Mouse (Mus musculus): ENCODE measurements around the gene Saxo1. TPM values are rescaled to one million over a fixed set of nuclear protein-coding genes. Genes with fewer than 3 reads are reported as not detected.

Saxo1 gene
- polyA plus RNA-seq, 1 experiment from 2014 or later = 0.21 TPM

- Histone ChIP-seq H3K36me3 (ENCODE audit: insufficient read depth, low read length) (no peaks in the 10 kb centered on the region), H3K9ac (ENCODE audit: low read depth, low read length) (no peak overlapping the region), H3K27me3 (ENCODE audit: insufficient read depth, low read length) (no peaks in the 10 kb centered on the region), H3K4me3 (replicated peaks; ENCODE audit: low read depth, low read length) (no peak overlapping the region), H3K4me1 (replicated peaks; ENCODE audit: insufficient read depth, low read length) (no peaks in the 10 kb centered on the region), H3K27ac (no peak overlapping the region), H3K9me3 (replicated peaks; ENCODE audit: low read length) (no peaks in the 10 kb centered on the region), H3K4me2 (ENCODE audit: low read length) (no peak overlapping the region)
- 25% methylated on average over 6 of the region's 6 CpGs for WGBS
- ATAC-seq (replicated peaks; ENCODE audit: low FRiP score, low read depth) (no peak; the same call in 1 of the 2 replicates), DNase-seq (ENCODE audit: low spot score) (peak; percentile 92)
- peak; percentile 84 for TF ChIP-seq CTCF (IDR thresholded peaks at IDR 0.05; ENCODE audit: low read depth)
Measured at GRCm38 (mm10) chr4:86555035-86555707, 3.0 kb downstream of the Saxo1 start.

GRCm38 (mm10) chr4:86548332-86548731, 9.8 kb downstream of the Saxo1 start:
- Histone ChIP-seq H3K36me3 (ENCODE audit: insufficient read depth, low read length) (no peaks in the 10 kb centered on the region), H3K27me3 (ENCODE audit: insufficient read depth, low read length) (no peaks in the 10 kb centered on the region), H3K9ac (ENCODE audit: low read depth, low read length) (no peak overlapping the region), H3K9me3 (replicated peaks; ENCODE audit: low read length) (no peaks in the 10 kb centered on the region), H3K4me3 (replicated peaks; ENCODE audit: low read depth, low read length) (no peak overlapping the region), H3K4me1 (replicated peaks; ENCODE audit: insufficient read depth, low read length) (no peaks in the 10 kb centered on the region), H3K4me2 (ENCODE audit: low read length) (no peak overlapping the region), H3K27ac (no peak overlapping the region)
- WGBS = 85% methylated on average over 9 of the region's 9 CpGs
- ATAC-seq (replicated peaks; ENCODE audit: low FRiP score, low read depth) (no peak), DNase-seq (ENCODE audit: low spot score) (no peak)
- no peak for TF ChIP-seq CTCF (IDR thresholded peaks at IDR 0.05; ENCODE audit: low read depth)

- H3K36me3 ChIP-seq (ENCODE audit: insufficient read depth, low read length) = no peaks in the 10 kb centered on the region
- H3K9ac ChIP-seq (ENCODE audit: low read depth, low read length) = no peak overlapping the region
- TF ChIP-seq CTCF (IDR thresholded peaks at IDR 0.05; ENCODE audit: low read depth) = peak; percentile 78
- H3K4me2 ChIP-seq (ENCODE audit: low read length) = no peak overlapping the region
- ATAC-seq (replicated peaks; ENCODE audit: low FRiP score, low read depth) = no peak
- no peaks in the 10 kb centered on the region for H3K27me3 ChIP-seq (ENCODE audit: insufficient read depth, low read length)
- no peak overlapping the region for H3K4me3 ChIP-seq (replicated peaks; ENCODE audit: low read depth, low read length)
- H3K4me1 ChIP-seq (replicated peaks; ENCODE audit: insufficient read depth, low read length) = no peaks in the 10 kb centered on the region
- WGBS = 42% methylated on average over 5 of the region's 5 CpGs
- no peak overlapping the region for H3K27ac ChIP-seq
- no peaks in the 10 kb centered on the region for H3K9me3 ChIP-seq (replicated peaks; ENCODE audit: low read length)
- DNase-seq (ENCODE audit: low spot score) = peak; percentile 91
Measured at GRCm38 (mm10) chr4:86545615-86546014, 12.5 kb downstream of the Saxo1 start.

GRCm38 (mm10) chr4:86543999-86544398, 14.1 kb downstream of the Saxo1 start:
- Histone ChIP-seq H3K4me3 (replicated peaks; ENCODE audit: low read depth, low read length) (no peak overlapping the region), H3K4me2 (ENCODE audit: low read length) (no peak overlapping the region), H3K4me1 (replicated peaks; ENCODE audit: insufficient read depth, low read length) (no peaks in the 10 kb centered on the region), H3K9ac (ENCODE audit: low read depth, low read length) (no peak overlapping the region), H3K36me3 (ENCODE audit: insufficient read depth, low read length) (no peaks in the 10 kb centered on the region), H3K9me3 (replicated peaks; ENCODE audit: low read length) (no peaks in the 10 kb centered on the region), H3K27me3 (ENCODE audit: insufficient read depth, low read length) (no peaks in the 10 kb centered on the region), H3K27ac (no peak overlapping the region)
- TF ChIP-seq CTCF (IDR thresholded peaks at IDR 0.05; ENCODE audit: low read depth) = no peak
- WGBS = 44% methylated on average over 3 of the region's 3 CpGs
- ATAC-seq (replicated peaks; ENCODE audit: low FRiP score, low read depth) (peak; percentile 60), DNase-seq (ENCODE audit: low spot score) (peak; percentile 77)

GRCm38 (mm10) chr4:86541573-86541972, 16.6 kb downstream of the Saxo1 start:
- 77% methylated on average over 1 of the region's 1 CpGs for WGBS
- H3K9ac ChIP-seq (ENCODE audit: low read depth, low read length) = no peak overlapping the region
- no peaks in the 10 kb centered on the region for H3K36me3 ChIP-seq (ENCODE audit: insufficient read depth, low read length)
- no peak overlapping the region for H3K27ac ChIP-seq
- no peak for TF ChIP-seq CTCF (IDR thresholded peaks at IDR 0.05; ENCODE audit: low read depth)
- no peak for ATAC-seq (replicated peaks; ENCODE audit: low FRiP score, low read depth)
- H3K9me3 ChIP-seq (replicated peaks; ENCODE audit: low read length) = no peaks in the 10 kb centered on the region
- no peak overlapping the region for H3K4me2 ChIP-seq (ENCODE audit: low read length)
- no peak overlapping the region for H3K4me3 ChIP-seq (replicated peaks; ENCODE audit: low read depth, low read length)
- H3K27me3 ChIP-seq (ENCODE audit: insufficient read depth, low read length) = no peaks in the 10 kb centered on the region
- no peaks in the 10 kb centered on the region for H3K4me1 ChIP-seq (replicated peaks; ENCODE audit: insufficient read depth, low read length)
- no peak for DNase-seq (ENCODE audit: low spot score)

- DNase-seq (ENCODE audit: low spot score) = no peak
- 91% methylated on average over 5 of the region's 5 CpGs for WGBS
Measured at GRCm38 (mm10) chr4:86538936-86539335, 19.2 kb downstream of the Saxo1 start.

More at GRCm38 (mm10) chr4:86538936-86539335, 19.2 kb downstream of the Saxo1 start:
- no peaks in the 10 kb centered on the region for H3K9me3 ChIP-seq (replicated peaks; ENCODE audit: low read length)
- no peak overlapping the region for H3K4me3 ChIP-seq (replicated peaks; ENCODE audit: low read depth, low read length)
- H3K36me3 ChIP-seq (ENCODE audit: insufficient read depth, low read length) = no peaks in the 10 kb centered on the region
- no peak overlapping the region for H3K27ac ChIP-seq
- ATAC-seq (replicated peaks; ENCODE audit: low FRiP score, low read depth) = no peak
- H3K4me1 ChIP-seq (replicated peaks; ENCODE audit: insufficient read depth, low read length) = 0 out of 2 replicates have a peak, but pooled peaks cover 2% of the 10 kb centered on the region
- H3K27me3 ChIP-seq (ENCODE audit: insufficient read depth, low read length) = no peaks in the 10 kb centered on the region
- no peak overlapping the region for H3K9ac ChIP-seq (ENCODE audit: low read depth, low read length)
- no peak overlapping the region for H3K4me2 ChIP-seq (ENCODE audit: low read length)
- TF ChIP-seq CTCF (IDR thresholded peaks at IDR 0.05; ENCODE audit: low read depth) = no peak
